Mouse (Mus musculus): ENCODE data around the gene 9230112D13Rik. TPM values are rescaled to one million over a fixed set of nuclear protein-coding genes. Genes with fewer than 3 reads are reported as not detected.

The 9230112D13Rik gene
- total and polyA plus RNA-seq, 3 experiments = 1.6 to 1.9 (median 1.7) TPM

- in situ Hi-C loops (cut with MboI; ENCODE audit: low pct_ligation_motif_present, low pct_unique_long_range_greater_than_20kb, low sequenced_read_pairs) = loop anchor here (10.0 kb wide), 1 partner anchor 45 kb away; no protein-coding TSS in a partner anchor
- dilution Hi-C loops (cut with MboI; ENCODE audit: extremely low pct_ligation_motif_present, extremely low pct_unique_long_range_greater_than_20kb, low sequenced_read_pairs) = no loop called here
- Histone ChIP-seq H3K4me1 (ENCODE audit: control insufficient read depth in 1 of 2, insufficient read depth in 2 of 2) (peaks cover 13 to 92% of the 10 kb centered on the region in 2 experiments), H3K9me3 (replicated peaks; ENCODE audit: low read length) (no peaks in the 10 kb centered on the region), H3K27me3 (replicated peaks) (no peaks in the 10 kb centered on the region), H3K4me2 (ENCODE audit: insufficient read depth, low read depth, poor library complexity, severe bottlenecking) (peak overlapping the region; percentile 75), H3K79me2 (replicated peaks; ENCODE audit: control insufficient read depth, extremely low read depth, insufficient read depth, poor library complexity, severe bottlenecking) (peaks cover 76% of the 10 kb centered on the region), H3K9ac (ENCODE audit: insufficient read depth, low read depth) (peak overlapping the region; percentile 44; the same call in 1 of the 2 replicates), H3K36me3 (replicated peaks in 1 of 2; ENCODE audit: control insufficient read depth in 1 of 2, insufficient read depth in 1 of 2, low read length in 1 of 2) (peaks cover 0 to 6% of the 10 kb centered on the region in 2 experiments), H3K4me3 (replicated peaks in 1 of 3; ENCODE audit: low read depth in 2 of 3, low read length in 2 of 3, poor library complexity in 1 of 3) (no peak overlapping the region), H3K27ac (ENCODE audit: insufficient read depth, low read depth) (no peak overlapping the region)
- DNase-seq (ENCODE audit: extremely low read depth) = no peak
- TF ChIP-seq JUND (conservative IDR thresholded peaks at IDR 0.05; ENCODE audit: low read depth, low read length) (no peak), POLR2AphosphoS2 (IDR thresholded peaks at IDR 0.05; ENCODE audit: low read depth, low read length) (no peak), USF1 (IDR thresholded peaks at IDR 0.05; ENCODE audit: low read depth, low read length) (no peak), ZC3H11A (IDR thresholded peaks at IDR 0.05; ENCODE audit: low read depth, low read length) (no peak), IRF4 (IDR thresholded peaks at IDR 0.05; ENCODE audit: low read depth, low read length) (peak; percentile 27; the same call in 1 of the 2 replicates), KAT2A (IDR thresholded peaks at IDR 0.05; ENCODE audit: insufficient replicate concordance, low read length) (no peak), TBP (conservative IDR thresholded peaks at IDR 0.05; ENCODE audit: low read depth, low read length) (no peak), NRF1 (IDR thresholded peaks at IDR 0.05; ENCODE audit: low read depth, low read length) (no peak), SMC3 (IDR thresholded peaks at IDR 0.05; ENCODE audit: low read depth, low read length) (no peak), JUN (IDR thresholded peaks at IDR 0.05; ENCODE audit: insufficient read depth, low read depth, low read length) (no peak), HCFC1 (IDR thresholded peaks at IDR 0.05; ENCODE audit: low read depth, low read length) (no peak), RAD21 (IDR thresholded peaks at IDR 0.05; ENCODE audit: low read depth, low read length) (no peak), MAFK (IDR thresholded peaks at IDR 0.05; ENCODE audit: insufficient replicate concordance, low read length) (no peak), MEF2A (IDR thresholded peaks at IDR 0.05; ENCODE audit: borderline replicate concordance, low read depth, low read length) (peak; percentile 88), RCOR1 (conservative IDR thresholded peaks at IDR 0.05; ENCODE audit: low read depth, low read length) (no peak), EP300 (IDR thresholded peaks at IDR 0.05; ENCODE audit: low read length) (peak; percentile 33; the same call in 1 of the 2 replicates)
Observed at GRCm38 (mm10) chr14:34489928-34490327, 32.7 kb downstream of the 9230112D13Rik start.

GRCm38 (mm10) chr14:34486169-34486568, 36.4 kb downstream of the 9230112D13Rik start:
- Histone ChIP-seq H3K4me2 (ENCODE audit: insufficient read depth, low read depth, poor library complexity, severe bottlenecking) (no peak overlapping the region), H3K27ac (ENCODE audit: insufficient read depth, low read depth) (no peak overlapping the region), H3K9ac (ENCODE audit: insufficient read depth, low read depth) (no peak overlapping the region), H3K9me3 (replicated peaks; ENCODE audit: low read length) (no peaks in the 10 kb centered on the region), H3K4me1 (ENCODE audit: control insufficient read depth in 1 of 2, insufficient read depth in 2 of 2) (peaks cover 5 to 62% of the 10 kb centered on the region in 2 experiments), H3K36me3 (replicated peaks in 1 of 2; ENCODE audit: control insufficient read depth in 1 of 2, insufficient read depth in 1 of 2, low read length in 1 of 2) (peaks cover 0 to 12% of the 10 kb centered on the region in 2 experiments), H3K27me3 (replicated peaks) (no peaks in the 10 kb centered on the region), H3K4me3 (replicated peaks in 1 of 3; ENCODE audit: low read depth in 2 of 3, low read length in 2 of 3, poor library complexity in 1 of 3) (no peak overlapping the region), H3K79me2 (replicated peaks; ENCODE audit: control insufficient read depth, extremely low read depth, insufficient read depth, poor library complexity, severe bottlenecking) (peaks cover 60% of the 10 kb centered on the region)
- TF ChIP-seq TCF12 (IDR thresholded peaks at IDR 0.05; ENCODE audit: low read depth, low read length) (no peak), MEF2A (IDR thresholded peaks at IDR 0.05; ENCODE audit: borderline replicate concordance, low read depth, low read length) (no peak), RAD21 (IDR thresholded peaks at IDR 0.05; ENCODE audit: low read depth, low read length) (no peak; the same call in 1 of the 2 replicates), RCOR1 (conservative IDR thresholded peaks at IDR 0.05; ENCODE audit: low read depth, low read length) (no peak), JUND (conservative IDR thresholded peaks at IDR 0.05; ENCODE audit: low read depth, low read length) (no peak), JUN (IDR thresholded peaks at IDR 0.05; ENCODE audit: insufficient read depth, low read depth, low read length) (no peak), BHLHE40 (IDR thresholded peaks at IDR 0.05; ENCODE audit: low read depth, low read length) (no peak), MAX (IDR thresholded peaks at IDR 0.05; ENCODE audit: low read length) (no peak), USF1 (IDR thresholded peaks at IDR 0.05; ENCODE audit: low read depth, low read length) (no peak)
- no peak for DNase-seq (ENCODE audit: extremely low read depth)
- dilution Hi-C loops (cut with MboI; ENCODE audit: extremely low pct_ligation_motif_present, extremely low pct_unique_long_range_greater_than_20kb, low sequenced_read_pairs) (no loop called here), in situ Hi-C loops (cut with MboI; ENCODE audit: low pct_ligation_motif_present, low pct_unique_long_range_greater_than_20kb, low sequenced_read_pairs) (no loop called here)
